Mouse (Mus musculus): Measurements from ENCODE around the gene Spns1.

DNA sequence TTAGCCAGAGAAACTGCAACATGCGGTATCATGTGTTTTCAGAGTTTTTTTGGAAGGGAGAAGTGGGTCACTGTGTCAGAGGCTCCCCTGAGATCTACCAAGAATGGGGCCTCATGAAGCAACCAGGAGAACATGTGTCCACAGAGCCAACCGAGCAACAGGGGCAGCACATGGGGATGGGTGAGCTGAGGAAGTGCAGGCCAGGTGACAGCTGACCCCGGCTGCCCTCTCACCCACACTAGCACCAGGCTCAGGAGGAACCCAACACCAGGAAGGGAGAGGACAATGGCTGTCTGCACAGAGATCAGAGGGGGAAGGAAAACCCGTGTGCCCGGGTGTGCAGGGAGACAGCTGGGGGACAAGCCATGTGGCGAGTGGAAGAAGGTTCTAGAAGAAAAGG lies 2.7 kb downstream of the Spns1 start:
- no peak for TF ChIP-seq CTCF (IDR thresholded peaks at IDR 0.05; ENCODE audit: insufficient read depth, low read length)
- TF ChIP-seq POLR2A (IDR thresholded peaks at IDR 0.05; ENCODE audit: borderline replicate concordance, extremely low read depth, low read depth, low read length) = no peak

Data from lung, adult 2 months (tissue).